Mouse (Mus musculus) olfactory bulb, adult 2 months (tissue): ENCODE measurements around the gene Atxn2l. TPM values are rescaled to one million over a fixed set of nuclear protein-coding genes. Genes with fewer than 3 reads are reported as not detected.

Experiments
- H3K27ac ChIP-seq: fragments of 200-500 bp; 2 replicates; pipeline ENCODE4 v1.5.1; 2012; ENCODE audit warnings: low read depth, low read length; ENCODE audit not compliant: insufficient read depth
- H3K4me1 ChIP-seq: fragments of 200-500 bp; 2 replicates; pipeline ENCODE4 v1.6.1; 2012; ENCODE audit warnings: low read length; ENCODE audit not compliant: control insufficient read depth, insufficient read depth
- H3K4me3 ChIP-seq: fragments of 200-500 bp; 2 replicates; pipeline ENCODE4 v1.5.1; 2012; ENCODE audit warnings: mild to moderate bottlenecking, low read depth, low read length, moderate library complexity; ENCODE audit not compliant: insufficient read depth
- CTCF ChIP-seq: fragments of 200-500 bp; IDR thresholded peaks from 2 replicates; pipeline ENCODE4 v1.5.1; 2012; ENCODE audit warnings: low read depth, mild to moderate bottlenecking, low read length, moderate library complexity; ENCODE audit not compliant: insufficient read depth
- POLR2A ChIP-seq: fragments of 200-500 bp; IDR thresholded peaks from 2 replicates; pipeline ENCODE4 v1.6.1; 2012; ENCODE audit warnings: mild to moderate bottlenecking, low read depth, low read length, moderate library complexity; ENCODE audit not compliant: insufficient read depth
- WGBS: fragments of 180-500 bp; shearing (Covaris S2); methylation state at CpG from one replicate; pipeline ENCODE4 v1.1.7; 2018; 5-methylcytosine and 5-hydroxymethylcytosine counted together
- polyA plus RNA-seq: library from polyadenylated mRNA; stranded (reverse); fragments of >200 nt; gene quantifications from 2 replicates; pipeline ENCODE4 v1.2.4, GENCODE M21; 2012; ENCODE audit warnings: low replicate concordance; ENCODE audit not compliant: missing spikeins, insufficient read depth, insufficient read length

Gene Atxn2l
- polyA plus RNA-seq, 1 experiment = not detected

GRCm38 (mm10) chr7:126467271-126467670 is 36.0 kb downstream of the Atxn2l start:
- WGBS = 63% methylated on average over 5 of the region's 5 CpGs
- peak; percentile 20; the same call in 1 of the 2 replicates for TF ChIP-seq CTCF
- TF ChIP-seq POLR2A = no peak
- Histone ChIP-seq H3K4me3 (no peak overlapping the region), H3K27ac (no peak overlapping the region), H3K4me1 (peaks cover 23% of the 10 kb centered on the region; the same call in 1 of the 2 replicates)

GRCm38 (mm10) chr7:126466707-126467106 is 36.5 kb downstream of the Atxn2l start:
- Histone ChIP-seq H3K4me1 (peaks cover 19% of the 10 kb centered on the region; the same call in 1 of the 2 replicates), H3K4me3 (no peak overlapping the region), H3K27ac (no peak overlapping the region)
- TF ChIP-seq POLR2A (no peak), CTCF (no peak)
- 81% methylated on average over 5 of the region's 5 CpGs for WGBS

- H3K27ac ChIP-seq = no peak overlapping the region
Observed at GRCm38 (mm10) chr7:126466116-126466515, 37.1 kb downstream of the Atxn2l start.

GRCm38 (mm10) chr7:126465246-126466030 is 37.8 kb downstream of the Atxn2l start:
- Histone ChIP-seq H3K27ac (no peak overlapping the region), H3K4me1 (peaks cover 19% of the 10 kb centered on the region; the same call in 1 of the 2 replicates), H3K4me3 (no peak overlapping the region)
- 48% methylated on average over 7 of the region's 7 CpGs for WGBS
- no peak for TF ChIP-seq POLR2A

More at GRCm38 (mm10) chr7:126466116-126466515, 37.1 kb downstream of the Atxn2l start:
- TF ChIP-seq POLR2A (no peak), CTCF (no peak)
- 53% methylated on average over 9 of the region's 9 CpGs for WGBS
- Histone ChIP-seq H3K4me3 (no peak overlapping the region), H3K4me1 (peaks cover 19% of the 10 kb centered on the region; the same call in 1 of the 2 replicates)

GRCm38 (mm10) chr7:126464836-126465235 is 38.4 kb downstream of the Atxn2l start:
- Histone ChIP-seq H3K27ac (no peak overlapping the region), H3K4me1 (peaks cover 19% of the 10 kb centered on the region; the same call in 1 of the 2 replicates), H3K4me3 (no peak overlapping the region)
- 55% methylated on average over 5 of the region's 5 CpGs for WGBS
- TF ChIP-seq CTCF = no peak
- no peak for TF ChIP-seq POLR2A

GRCm38 (mm10) chr7:126464121-126464520 is 39.1 kb downstream of the Atxn2l start:
- TF ChIP-seq CTCF (no peak), POLR2A (no peak)
- H3K27ac ChIP-seq = no peak overlapping the region
- no peak overlapping the region for H3K4me3 ChIP-seq
- peaks cover 19% of the 10 kb centered on the region; the same call in 1 of the 2 replicates for H3K4me1 ChIP-seq
- WGBS = 68% methylated on average over 4 of the region's 4 CpGs

GRCm38 (mm10) chr7:126463547-126463946 is 39.7 kb downstream of the Atxn2l start:
- no peak overlapping the region for H3K27ac ChIP-seq
- peaks cover 19% of the 10 kb centered on the region; the same call in 1 of the 2 replicates for H3K4me1 ChIP-seq
- 77% methylated on average over 4 of the region's 4 CpGs for WGBS
- no peak overlapping the region for H3K4me3 ChIP-seq
- no peak for TF ChIP-seq POLR2A
- TF ChIP-seq CTCF = no peak

GRCm38 (mm10) chr7:126463004-126463403 is 40.2 kb downstream of the Atxn2l start, which contains the start of gene Atp2a1:
TSS of gene Atp2a1 (minus strand) at chr7:126463108.
- TF ChIP-seq POLR2A = no peak
- TF ChIP-seq CTCF = no peak
- H3K27ac ChIP-seq = no peak within 1 kb of the TSS
- no peak within 1 kb of the TSS for H3K4me3 ChIP-seq
- H3K4me1 ChIP-seq = peaks cover 15% of the 10 kb centered on the region; the same call in 1 of the 2 replicates
- 60% methylated on average over 5 of the region's 5 CpGs for WGBS

GRCm38 (mm10) chr7:126461626-126462025 is 41.6 kb downstream of the Atxn2l start:
- WGBS = 72% methylated on average over 3 of the region's 3 CpGs
- Histone ChIP-seq H3K4me1 (peaks cover 15% of the 10 kb centered on the region; the same call in 1 of the 2 replicates), H3K27ac (no peak overlapping the region), H3K4me3 (no peak overlapping the region)
- TF ChIP-seq POLR2A (no peak), CTCF (no peak)
